Mouse (Mus musculus) R1 (cell line): ENCODE results near the gene Lbh.

Experiments
- DNase-seq: peaks from one replicate; pipeline ENCODE4 v3.0.0-alpha.2; 2018; ENCODE audit warnings: low read depth, low spot score

Lbh gene

GRCm38 (mm10) chr17:72911283-72911682 lies 6.8 kb upstream of the Lbh start:
- DNase-seq: no peak

GRCm38 (mm10) chr17:72911751-72912150 lies 6.4 kb upstream of the Lbh start:
- no peak for DNase-seq

GRCm38 (mm10) chr17:72914082-72914481 lies 4.0 kb upstream of the Lbh start:
- DNase-seq: no peak

GRCm38 (mm10) chr17:72917241-72918030 lies 669 bp upstream of the Lbh start:
- DNase-seq: peak; percentile 61

- DNase-seq: peak; percentile 44
These were observed 751 bp downstream of the Lbh start for GRCm38 (mm10) chr17:72918571-72919541.

GRCm38 (mm10) chr17:72919641-72920040 lies 1.5 kb downstream of the Lbh start:
- no peak for DNase-seq

GRCm38 (mm10) chr17:72920430-72920829 lies 2.3 kb downstream of the Lbh start:
- no peak for DNase-seq

- no peak for DNase-seq
These were observed 2.9 kb downstream of the Lbh start for GRCm38 (mm10) chr17:72920971-72921370.

- DNase-seq: no peak
These were observed 4.1 kb downstream of the Lbh start for GRCm38 (mm10) chr17:72922206-72922605.

- DNase-seq: no peak
These were observed 5.2 kb downstream of the Lbh start for GRCm38 (mm10) chr17:72923283-72923682.

- no peak for DNase-seq
These were observed 6.2 kb downstream of the Lbh start for GRCm38 (mm10) chr17:72924295-72924694.

- DNase-seq: no peak
These were observed 7.0 kb downstream of the Lbh start for GRCm38 (mm10) chr17:72925111-72925510.

- DNase-seq: peak; percentile 11
These were observed 7.9 kb downstream of the Lbh start for GRCm38 (mm10) chr17:72925804-72926617.

GRCm38 (mm10) chr17:72926994-72927393 lies 8.9 kb downstream of the Lbh start:
- no peak for DNase-seq

- no peak for DNase-seq
These were observed 15.0 kb downstream of the Lbh start for GRCm38 (mm10) chr17:72933116-72933515.

GRCm38 (mm10) chr17:72934146-72934545 lies 16.0 kb downstream of the Lbh start:
- no peak for DNase-seq

GRCm38 (mm10) chr17:72934653-72935052 lies 16.5 kb downstream of the Lbh start:
- no peak for DNase-seq

GRCm38 (mm10) chr17:72935921-72936320 lies 17.8 kb downstream of the Lbh start:
- no peak for DNase-seq

GRCm38 (mm10) chr17:72936336-72936735 lies 18.2 kb downstream of the Lbh start:
- no peak for DNase-seq

- no peak for DNase-seq
These were observed 19.1 kb downstream of the Lbh start for GRCm38 (mm10) chr17:72937204-72937603.

- no peak for DNase-seq
These were observed 20.1 kb downstream of the Lbh start for GRCm38 (mm10) chr17:72938026-72938795.
